Mouse (Mus musculus) brain, embryonic 18.5 days (tissue): Measurements from ENCODE around the gene Elmo2.

ENCODE experiments used
- DNase-seq: peaks from one replicate; pipeline ENCODE4 v3.0.0-alpha.2; 2012; ENCODE audit warnings: low read depth, low spot score

Gene Elmo2

GRCm38 (mm10) chr2:165297429-165297828 is 28.9 kb downstream of the Elmo2 start:
- DNase-seq, result no peak

GRCm38 (mm10) chr2:165296571-165296970 is 29.7 kb downstream of the Elmo2 start:
- DNase-seq, result no peak

DNA sequence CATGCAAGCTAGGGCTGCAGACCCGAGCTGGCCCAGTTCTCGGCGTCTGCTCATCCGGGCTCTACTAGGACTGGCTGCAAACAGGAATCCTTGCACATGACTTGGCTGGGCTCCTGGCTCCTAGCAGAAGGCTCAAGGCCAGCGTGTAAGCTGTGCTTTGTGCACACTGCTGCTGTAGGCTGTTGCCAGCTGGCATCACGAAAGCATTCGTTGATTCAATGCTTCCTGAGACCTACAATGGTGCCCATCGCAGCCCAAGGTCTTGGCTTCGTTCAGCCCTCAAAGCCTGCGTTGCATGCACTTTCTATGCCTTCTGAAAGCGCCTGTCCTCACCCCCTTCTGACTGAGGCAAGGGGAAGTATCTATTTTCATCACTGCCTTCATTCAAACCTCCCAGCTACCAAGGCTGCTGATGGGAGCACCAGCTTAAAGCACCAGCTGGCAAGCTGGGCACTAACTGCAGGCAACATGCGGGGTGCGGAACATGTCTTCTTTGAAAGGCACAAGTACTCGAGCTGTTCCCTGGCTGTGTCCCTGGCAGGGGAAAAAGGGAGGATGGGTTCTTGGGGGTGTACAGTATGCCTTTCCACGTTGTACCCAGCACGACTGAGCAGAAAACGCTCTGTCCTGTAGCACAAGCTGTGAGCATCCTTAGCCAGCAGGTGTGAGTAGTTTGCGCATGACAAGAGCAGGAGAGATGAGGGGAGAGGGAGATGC is 37.8 kb downstream of the Elmo2 start:
- peak; percentile 86 for DNase-seq

- DNase-seq, result peak; percentile 79
Measured at GRCm38 (mm10) chr2:165287202-165287984, 38.9 kb downstream of the Elmo2 start, which contains the start of gene Slc35c2. Slc35c2 (minus strand) TSS chr2:165287869.

- DNase-seq, result no peak
Measured at GRCm38 (mm10) chr2:165286361-165287201, 39.7 kb downstream of the Elmo2 start.

DNA sequence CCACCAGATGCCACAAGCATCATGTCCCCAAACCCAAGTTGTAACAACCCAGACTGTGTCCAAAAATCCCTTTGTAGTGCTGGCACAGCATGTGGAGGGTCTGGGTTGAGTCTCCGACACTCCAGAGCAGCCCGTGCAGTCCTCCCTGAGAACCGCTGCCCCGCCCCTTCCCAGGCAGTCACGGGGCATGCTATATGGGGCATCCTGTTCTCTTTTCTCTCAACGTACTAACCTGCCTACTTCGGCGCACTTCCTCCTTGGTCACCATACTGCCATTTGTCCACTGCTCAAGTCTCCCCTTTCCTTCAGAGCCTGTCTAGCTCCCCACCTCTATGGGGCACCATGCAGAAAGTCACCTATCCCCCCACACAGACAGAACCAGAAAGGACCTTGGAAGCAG is 40.7 kb downstream of the Elmo2 start:
- no peak for DNase-seq

DNA sequence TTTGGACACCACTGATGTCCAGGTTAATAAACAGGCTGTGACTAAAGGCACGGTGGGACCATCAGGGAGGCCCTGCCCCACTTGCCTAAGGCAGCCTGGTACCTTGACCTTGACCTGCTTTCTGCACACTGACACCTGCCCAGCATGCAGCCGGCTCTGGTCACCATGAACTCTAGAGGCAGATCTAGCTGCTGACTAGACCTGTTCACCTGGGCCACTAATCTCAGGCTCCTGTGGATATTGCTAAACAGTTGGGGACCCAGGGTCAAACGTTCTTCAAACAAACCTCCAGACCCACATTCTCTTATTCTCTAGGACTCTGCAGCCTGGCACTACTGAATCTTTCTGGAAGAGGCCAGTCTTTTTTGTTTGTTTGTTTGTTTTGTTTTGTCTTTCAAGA is 41.2 kb downstream of the Elmo2 start:
- no peak for DNase-seq

GRCm38 (mm10) chr2:165284377-165284776 is 41.9 kb downstream of the Elmo2 start:
- no peak for DNase-seq

DNA sequence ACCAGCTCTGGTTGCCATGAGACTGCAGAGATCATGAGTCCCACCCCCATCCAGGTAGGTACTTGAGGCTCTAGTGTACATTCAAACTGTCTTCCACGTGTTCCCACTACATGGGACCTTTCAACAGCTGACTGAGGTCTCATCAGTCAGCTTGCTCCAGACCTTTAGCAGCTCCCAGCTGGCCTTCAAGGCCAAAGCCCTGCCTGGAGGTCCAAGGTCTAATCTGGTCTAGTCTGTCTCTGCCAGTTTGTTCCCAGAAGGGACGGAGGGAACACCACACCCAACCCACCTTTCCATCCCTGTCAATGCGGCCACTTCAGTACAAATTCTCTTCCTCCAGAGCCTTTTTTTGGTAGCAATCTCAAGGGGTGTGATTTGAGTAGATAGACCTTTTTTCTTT is 42.6 kb downstream of the Elmo2 start:
- DNase-seq, result no peak

DNA sequence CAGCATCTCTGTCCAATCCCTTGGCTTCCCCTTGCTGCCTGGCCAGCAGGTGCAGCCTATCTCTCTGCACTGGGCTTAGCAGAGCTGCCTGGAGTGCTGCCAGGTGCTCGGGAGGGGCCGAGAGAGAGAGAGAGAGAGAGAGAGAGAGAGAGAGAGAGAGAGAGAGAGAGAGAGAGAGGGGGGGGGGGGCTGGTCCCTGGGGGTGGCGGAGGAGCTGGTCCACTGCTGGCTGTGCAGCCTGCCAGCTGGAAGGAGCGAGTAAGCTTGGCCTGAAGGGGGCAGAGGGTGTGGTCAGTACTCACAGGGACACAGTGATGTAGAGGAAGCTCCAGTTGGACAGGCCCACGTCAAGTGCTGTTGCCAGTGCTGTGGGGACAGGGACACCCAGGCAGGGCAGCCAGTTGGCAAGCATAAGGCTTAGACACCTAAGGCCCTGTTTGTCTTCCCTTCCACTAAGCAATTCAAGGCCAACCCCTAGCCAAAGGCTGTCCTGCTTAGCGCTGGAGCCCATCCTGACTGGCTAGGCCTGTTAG is 44.4 kb downstream of the Elmo2 start:
- no peak for DNase-seq

DNA sequence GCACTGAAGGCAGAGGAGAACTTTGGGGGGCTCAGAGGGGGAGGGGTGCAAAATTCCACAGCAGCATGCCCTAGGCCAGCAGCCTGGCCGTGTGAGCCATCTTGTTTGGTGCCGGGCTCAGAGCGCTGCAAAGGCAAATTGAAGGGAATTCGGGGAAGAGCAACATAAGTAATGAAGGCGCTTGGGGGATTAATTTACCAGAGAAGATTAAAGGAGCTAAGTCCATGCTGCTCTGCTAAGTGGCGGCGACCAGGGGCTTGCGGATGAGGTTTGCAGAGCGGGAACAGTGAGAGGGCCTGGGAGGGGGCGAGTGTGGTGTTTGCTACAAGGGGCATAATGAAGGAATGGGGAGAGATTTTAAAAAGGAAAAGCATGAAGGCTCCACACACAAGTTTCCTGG is 46.9 kb downstream of the Elmo2 start:
- no peak for DNase-seq

GRCm38 (mm10) chr2:165277188-165277740 is 49.0 kb downstream of the Elmo2 start:
- no peak for DNase-seq

- peak; percentile 73 for DNase-seq
Measured at GRCm38 (mm10) chr2:165275824-165276223, 50.5 kb downstream of the Elmo2 start.

DNA sequence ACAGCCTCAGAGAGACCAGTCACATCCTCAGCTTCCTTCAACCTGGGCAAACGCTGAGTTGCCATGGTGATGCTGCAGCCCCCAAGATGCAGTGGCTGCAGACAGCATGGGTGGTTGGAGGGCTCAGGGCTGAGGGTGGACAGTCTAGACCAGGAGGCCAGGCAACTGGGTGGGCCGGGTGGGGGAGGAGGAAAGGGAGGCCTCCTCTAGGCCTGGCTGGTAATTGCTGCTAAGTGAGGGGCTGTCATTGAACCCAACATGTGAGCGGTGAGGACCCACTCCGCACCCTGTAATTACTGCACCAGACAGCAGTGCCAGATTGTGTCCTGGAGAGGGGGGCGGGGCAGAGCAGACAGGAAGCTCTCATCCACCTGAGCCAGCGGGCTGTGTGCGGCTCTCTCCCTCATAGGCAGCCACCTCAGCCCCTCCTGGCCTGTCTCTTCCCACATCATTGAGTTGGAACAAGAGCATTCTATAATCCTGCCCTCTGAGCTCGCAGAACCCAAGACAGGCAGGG is 51.1 kb downstream of the Elmo2 start:
- DNase-seq, result no peak

GRCm38 (mm10) chr2:165273589-165273988 is 52.7 kb downstream of the Elmo2 start:
- no peak for DNase-seq

DNA sequence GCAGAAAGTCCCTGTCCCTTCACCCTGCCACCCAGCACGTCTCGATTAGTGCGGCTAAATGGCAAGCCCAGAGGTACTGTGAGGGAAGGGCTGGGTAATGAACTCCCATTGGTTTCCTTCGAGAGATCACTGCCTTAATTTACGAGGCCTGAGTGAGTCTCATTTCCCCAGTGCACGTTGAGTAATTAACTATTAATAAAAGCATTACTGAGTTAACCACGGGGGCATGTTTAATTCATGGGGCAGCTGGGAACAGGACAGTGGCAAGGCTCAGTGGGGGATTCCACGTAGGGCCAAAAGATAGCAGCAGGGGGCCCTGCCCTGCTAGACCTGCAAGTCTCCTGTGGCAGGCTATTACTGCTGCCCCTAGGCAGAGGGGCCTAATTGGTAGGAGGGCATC is 55.0 kb downstream of the Elmo2 start:
- no peak for DNase-seq

DNA sequence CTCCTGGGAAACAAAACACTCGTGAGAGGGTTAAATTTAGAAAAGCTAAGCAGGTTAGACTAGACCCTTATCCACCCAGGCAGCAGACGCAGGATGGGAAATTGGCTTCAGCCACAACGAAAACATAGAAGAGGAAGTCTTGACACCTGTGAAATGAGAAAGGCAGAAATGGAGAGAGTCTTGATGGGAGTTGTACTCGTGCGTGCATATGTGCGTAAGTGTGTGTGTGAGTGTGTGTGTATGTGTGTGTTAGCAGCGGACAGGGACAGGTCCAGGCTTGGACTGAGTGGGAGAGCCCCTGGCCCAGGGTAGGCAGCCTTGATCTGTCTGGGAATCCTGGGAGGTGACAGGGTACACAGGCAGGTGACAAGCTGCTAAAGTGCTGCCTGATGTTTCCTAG is 55.4 kb downstream of the Elmo2 start:
- DNase-seq, result no peak

GRCm38 (mm10) chr2:165266739-165267138 is 59.5 kb downstream of the Elmo2 start:
- DNase-seq, result no peak

DNA sequence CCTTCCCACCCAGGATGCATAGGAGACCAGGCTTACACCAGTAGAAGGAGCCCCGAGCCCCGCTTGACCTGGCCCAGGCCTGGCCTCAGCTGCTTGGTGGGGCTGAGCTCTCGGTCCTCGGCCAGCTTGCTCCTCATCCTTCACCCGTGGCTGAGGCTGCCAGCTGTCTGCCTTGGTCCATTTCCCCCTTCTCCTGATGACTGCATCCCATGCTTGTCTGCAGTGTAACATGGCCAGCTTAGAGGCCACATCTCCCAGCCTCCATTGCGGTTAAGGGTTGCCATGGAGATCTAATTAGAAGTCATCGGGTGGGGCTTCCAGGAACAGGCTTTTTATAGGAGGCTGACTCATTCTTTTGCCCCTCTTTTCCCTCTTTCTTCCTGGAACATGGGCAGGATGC is 62.4 kb downstream of the Elmo2 start:
- no peak for DNase-seq

DNA sequence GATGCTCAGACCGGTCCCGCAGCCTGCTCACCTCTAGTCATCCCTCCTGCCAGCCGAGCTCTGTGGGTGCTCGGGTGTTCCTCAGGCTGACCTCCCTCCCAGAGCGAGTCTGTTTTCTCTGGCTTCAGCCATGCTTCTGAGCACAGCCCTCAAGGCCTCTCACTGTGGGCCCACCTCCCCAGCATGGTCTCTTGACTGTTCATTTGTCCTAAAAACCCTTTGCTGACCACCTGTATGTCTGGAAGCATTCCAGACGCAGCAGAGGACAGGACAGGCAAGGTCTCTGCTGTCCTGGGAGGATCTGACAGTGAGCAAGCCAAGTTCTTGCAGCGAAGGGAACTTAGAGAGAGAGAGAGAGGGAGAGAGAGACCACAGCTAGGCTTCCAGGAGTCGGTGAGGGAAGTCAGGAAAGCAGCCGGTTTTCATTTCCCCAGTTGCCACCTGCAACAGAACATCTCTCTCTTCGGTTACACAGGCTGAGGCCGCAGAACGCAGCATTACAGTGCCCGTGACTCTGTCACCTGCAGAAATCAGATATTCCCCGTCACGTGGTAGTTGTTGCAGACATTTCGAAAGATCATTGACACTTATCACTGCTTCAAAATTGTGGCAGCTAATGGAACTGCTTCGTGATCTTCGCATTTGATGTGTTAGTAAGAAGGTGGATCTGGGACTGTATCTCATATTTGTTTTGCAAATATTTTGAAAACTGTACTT is 63.8 kb downstream of the Elmo2 start:
- no peak for DNase-seq

GRCm38 (mm10) chr2:165259859-165260258 is 66.4 kb downstream of the Elmo2 start:
- DNase-seq, result no peak
